Mouse (Mus musculus) neutrophil, adult 5-6 weeks (primary cell): ENCODE measurements around the gene Tbck. TPM values are rescaled to one million over a fixed set of nuclear protein-coding genes. Genes with fewer than 3 reads are reported as not detected.

Source experiments
- ATAC-seq: fragments of 151-379, 151-347 bp; 2 replicates; pipeline ENCODE4 v1.8.0; 2017; ENCODE audit warnings: mild to moderate bottlenecking, moderate TSS enrichment; ENCODE audit not compliant: insufficient number of reproducible peaks, poor library complexity, low FRiP score, severe bottlenecking; ENCODE audit errors: extremely low read depth
- total RNA-seq: library from RNA; stranded (forward); fragments of 200-1000 nt; gene quantifications from 2 replicates; pipeline ENCODE4 v1.2.3, GENCODE M21; 2017

Tbck gene
- total RNA-seq, 1 experiment from 2014 or later = 26.1 TPM

GRCm38 (mm10) chr3:132814791-132815496, 131.0 kb downstream of the Tbck start:
- no peak for ATAC-seq

- ATAC-seq = no peak
Measured at GRCm38 (mm10) chr3:132815497-132816326, 131.8 kb downstream of the Tbck start.

DNA sequence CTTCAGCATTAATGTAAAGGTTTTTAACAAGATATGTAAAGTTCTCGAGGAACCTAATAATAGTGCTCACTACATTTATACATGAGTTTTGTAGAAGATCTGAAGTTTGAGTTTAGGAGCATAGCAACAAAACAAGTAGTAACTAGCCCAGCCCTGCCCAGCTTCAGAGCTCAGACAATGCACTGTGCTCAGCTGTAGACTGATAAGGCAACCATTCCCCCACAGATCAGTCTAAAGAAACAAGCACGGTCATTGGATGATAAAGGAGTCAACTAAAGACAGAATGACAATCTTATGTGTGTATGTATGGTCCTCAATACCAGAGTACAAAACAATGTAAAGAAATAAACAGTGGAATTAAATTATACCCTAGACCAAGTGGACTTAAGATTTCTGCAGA, 135.5 kb downstream of the Tbck start:
- no peak for ATAC-seq

GRCm38 (mm10) chr3:132831179-132831873, 147.4 kb downstream of the Tbck start:
- no peak for ATAC-seq

DNA sequence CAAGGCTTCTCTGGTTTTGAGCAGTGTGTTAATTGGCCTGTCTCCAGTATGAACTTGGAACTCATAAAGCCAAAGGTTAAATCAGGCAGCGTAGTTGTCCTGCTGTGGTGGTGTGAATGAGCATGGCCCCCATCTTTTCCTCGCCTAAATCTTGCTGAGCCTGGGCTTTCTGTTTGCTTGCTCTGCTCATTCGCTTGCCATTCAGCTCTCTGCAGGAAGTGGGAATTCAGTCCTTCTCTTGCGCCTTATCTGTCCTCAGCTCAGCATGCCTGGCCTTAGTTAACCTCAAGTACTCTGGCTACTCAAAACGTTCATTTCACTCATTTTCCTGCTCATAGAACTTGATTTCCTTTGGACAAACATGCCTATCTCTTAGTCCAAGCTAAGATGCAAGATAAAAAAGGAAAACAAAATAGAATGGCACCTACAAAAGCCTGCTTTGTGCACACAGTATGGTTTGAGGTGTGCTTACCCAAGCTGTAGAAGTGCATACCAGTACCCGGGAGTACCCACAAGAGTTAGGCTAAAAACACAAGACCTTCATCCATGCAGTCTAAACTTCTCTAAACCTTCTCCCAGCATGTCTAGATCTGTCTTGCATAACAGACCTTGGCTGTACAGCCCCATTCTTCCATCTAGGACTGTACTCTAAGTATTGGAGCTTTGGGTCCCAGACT, 151.3 kb downstream of the Tbck start:
- no peak for ATAC-seq

DNA sequence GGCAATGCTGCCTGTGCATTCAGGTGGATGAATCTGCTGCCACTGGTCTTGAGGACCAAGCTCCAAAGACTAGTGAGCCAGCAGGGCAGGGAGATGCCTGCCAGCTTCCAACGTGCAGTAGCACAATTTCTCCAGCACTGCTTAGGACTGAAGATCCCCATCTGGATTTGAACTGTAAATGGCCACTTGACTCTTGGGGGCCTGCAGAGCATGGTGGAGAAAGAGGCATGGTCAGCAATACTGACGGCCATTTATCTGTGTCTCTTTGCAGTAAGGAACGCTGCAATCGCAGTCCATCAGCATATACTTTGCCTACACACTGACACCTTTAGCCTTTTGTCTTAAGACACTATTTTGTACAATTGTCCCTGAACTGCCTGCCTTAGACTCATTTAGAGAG, 153.2 kb downstream of the Tbck start:
- no peak for ATAC-seq

GRCm38 (mm10) chr3:132838656-132839417, 154.9 kb downstream of the Tbck start:
- no peak for ATAC-seq

DNA sequence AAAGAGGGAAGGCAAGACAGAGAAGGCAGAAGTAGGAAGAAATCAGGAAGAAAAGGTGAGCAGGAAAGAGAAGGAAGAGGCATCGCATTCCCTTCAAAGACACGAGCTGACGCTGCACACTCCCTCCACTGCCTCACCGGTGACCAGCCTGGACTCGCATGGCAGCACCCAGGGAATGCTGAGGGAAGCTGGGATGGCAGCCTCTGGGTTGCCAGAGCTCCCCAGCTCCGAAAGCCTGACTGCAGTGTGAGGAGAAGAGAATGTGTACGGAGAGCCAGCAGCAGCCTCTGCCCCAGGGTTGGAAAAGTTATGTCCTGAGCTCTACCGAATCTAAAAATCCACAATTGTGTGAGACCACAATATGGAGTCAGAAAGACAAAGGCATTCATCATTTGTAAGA, 155.6 kb downstream of the Tbck start:
- no peak for ATAC-seq

- no peak for ATAC-seq
Measured at GRCm38 (mm10) chr3:132842676-132843075, 158.7 kb downstream of the Tbck start.

- ATAC-seq = no peak
Measured at GRCm38 (mm10) chr3:132849669-132850068, 165.7 kb downstream of the Tbck start.

- no peak for ATAC-seq
Measured at GRCm38 (mm10) chr3:132850431-132850830, 166.5 kb downstream of the Tbck start.

DNA sequence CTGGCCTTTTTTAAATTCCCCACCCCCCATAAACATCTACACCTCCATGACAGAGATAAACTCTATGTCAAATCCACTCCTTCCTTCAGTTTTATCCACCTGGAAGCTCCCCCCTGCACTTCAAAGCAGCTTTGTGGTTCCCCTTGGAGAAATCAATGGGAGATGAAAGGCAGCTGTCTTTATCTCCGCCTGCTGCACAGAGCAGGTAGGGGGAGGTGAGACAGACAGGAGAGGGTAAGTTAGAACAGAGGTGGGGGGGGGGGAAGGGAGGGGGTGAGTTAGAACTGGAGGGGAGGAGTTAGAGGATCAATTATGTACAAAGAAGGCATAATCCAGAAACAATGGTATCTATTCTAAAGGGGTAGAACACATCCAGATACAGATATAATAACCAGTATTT, 167.5 kb downstream of the Tbck start:
- no peak for ATAC-seq

DNA sequence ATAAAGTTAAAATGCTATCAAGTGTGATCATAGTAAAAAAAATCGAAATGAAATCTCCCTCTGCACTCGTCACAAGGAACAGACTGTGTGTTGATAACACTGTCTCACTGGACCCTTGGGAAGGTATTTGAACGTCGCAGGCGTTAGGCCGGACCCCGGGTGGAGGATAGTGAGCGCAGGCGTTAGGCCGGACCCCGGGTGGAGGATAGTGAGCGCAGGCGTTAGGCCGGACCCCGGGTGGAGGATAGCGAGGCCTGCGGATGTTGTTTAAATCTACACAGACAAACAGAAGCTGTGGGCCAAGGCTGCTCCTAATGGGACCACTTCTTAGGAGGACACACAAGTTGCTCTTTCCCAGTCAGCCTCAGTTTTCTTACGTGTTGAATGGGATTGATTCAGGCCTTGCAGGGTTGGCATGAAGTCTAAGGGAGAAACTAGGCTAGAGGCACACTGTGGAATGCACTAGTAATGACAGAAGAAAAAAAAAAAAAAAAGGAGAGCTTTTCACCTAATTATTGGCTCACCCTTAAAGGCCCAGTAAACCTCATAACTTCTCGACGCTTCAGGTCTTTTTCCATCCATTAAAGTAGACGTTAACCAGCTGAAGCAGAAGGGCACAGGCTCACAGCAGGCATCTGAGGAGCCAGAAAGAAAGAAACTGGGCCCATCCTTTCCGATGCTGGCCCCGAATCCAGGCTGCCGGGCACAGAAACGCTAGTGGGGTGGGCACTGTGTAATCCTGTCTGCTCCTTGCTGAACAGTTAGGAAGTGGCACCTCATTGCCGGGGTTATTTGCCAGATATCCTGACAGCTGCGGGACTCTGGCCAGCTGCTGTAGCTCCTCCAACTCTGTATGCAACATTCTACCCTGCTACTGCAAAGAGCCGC, 168.1 kb downstream of the Tbck start:
- ATAC-seq = no peak

DNA sequence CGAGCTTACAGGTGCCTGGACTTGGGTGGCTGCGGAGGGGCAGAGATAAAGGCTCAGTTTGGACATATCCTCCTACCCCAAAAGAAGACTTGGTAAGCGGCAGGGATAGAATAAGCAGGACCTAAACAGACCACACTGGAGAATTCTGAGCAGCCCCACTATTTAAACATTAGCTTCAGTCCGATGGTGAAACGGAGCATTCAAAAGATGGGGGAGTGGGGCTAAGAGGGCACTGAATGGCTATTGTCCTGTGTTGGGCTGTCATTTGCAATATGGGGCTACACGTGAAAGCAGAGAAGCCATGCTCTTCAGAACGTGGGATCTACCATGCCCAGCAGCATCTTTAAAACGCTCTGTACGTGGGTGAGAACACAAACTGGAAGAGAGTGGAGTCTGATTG, 170.3 kb downstream of the Tbck start:
- no peak for ATAC-seq

- no peak for ATAC-seq
Measured at GRCm38 (mm10) chr3:132855458-132856212, 171.7 kb downstream of the Tbck start.

DNA sequence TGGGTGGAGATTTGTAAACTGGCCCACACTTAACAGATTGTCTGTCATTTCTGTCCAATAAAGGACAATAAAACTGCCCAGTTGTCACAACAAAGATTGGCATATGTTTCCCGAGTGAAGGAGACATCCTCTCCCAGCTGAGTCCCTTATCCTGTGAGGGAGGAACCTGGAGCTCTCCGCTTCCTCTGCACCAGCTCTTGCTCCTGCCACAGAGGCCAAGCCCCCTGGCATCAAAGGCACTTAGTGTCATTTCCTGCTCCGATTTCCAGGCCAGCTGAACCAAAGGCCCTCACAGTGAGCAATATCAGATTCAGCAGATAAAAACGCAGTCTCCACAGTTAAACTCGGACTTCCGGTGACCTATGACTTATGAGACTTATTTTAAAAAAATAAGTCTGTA, 172.7 kb downstream of the Tbck start:
- no peak for ATAC-seq

DNA sequence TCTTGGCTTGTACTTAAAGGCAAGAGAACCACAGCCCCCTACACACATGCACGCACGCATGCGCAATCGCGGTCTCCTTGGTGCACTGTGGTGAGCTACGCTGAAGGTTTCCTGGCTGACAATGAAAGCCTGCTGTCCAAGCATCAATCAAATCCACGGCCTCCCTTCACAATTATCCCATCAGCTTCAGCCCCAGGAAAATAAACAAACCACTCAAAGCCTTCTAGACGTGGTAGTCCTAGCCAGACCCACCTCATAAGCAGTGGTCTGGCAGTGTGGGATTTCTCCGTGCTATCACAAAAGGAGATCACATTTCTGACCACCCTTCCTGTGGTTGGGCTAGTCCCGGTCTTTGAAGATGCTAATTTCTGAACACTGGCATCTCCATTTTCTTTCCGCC, 174.9 kb downstream of the Tbck start:
- no peak for ATAC-seq
